Mouse (Mus musculus): ENCODE measurements around the gene Hal.

The Hal gene

GRCm38 (mm10) chr10:93567066-93567465 is 78.5 kb downstream of the Hal start:
- no peak for DNase-seq (ENCODE audit: low spot score)

DNA sequence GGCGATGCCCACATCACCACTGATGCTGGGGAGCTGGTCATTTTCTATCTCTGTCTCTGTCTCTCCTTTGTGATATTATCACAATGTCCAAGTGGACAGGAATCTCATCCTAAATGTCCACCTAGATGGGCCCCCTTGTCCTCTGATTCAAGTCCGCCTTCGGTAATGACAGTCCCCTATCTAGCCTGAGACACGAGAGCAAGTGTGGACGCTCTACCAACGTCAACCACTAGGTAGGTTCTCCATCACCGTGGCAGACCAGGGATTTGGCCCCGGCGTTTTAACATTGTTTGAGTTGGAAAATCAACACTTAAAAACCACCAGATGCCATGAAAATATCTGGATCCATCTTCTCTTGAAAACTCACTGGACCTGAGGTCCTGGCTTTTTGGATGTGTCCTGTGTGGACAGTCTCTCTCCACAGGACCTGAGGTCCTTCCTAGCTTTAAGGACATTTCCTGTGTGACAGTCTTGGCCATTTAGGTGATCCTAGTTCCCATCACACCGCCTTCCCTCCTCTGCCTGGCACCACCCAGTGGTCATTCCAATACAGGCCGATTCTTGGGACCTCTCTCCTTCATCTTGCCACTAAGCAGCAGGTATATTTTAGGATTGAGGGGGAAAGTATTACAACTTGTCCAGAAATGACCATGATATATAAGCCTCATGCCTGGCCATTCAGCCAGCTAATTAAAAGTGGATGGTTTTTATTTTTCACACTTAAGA is 79.4 kb downstream of the Hal start:
- no peak for DNase-seq (ENCODE audit: low spot score)

DNA sequence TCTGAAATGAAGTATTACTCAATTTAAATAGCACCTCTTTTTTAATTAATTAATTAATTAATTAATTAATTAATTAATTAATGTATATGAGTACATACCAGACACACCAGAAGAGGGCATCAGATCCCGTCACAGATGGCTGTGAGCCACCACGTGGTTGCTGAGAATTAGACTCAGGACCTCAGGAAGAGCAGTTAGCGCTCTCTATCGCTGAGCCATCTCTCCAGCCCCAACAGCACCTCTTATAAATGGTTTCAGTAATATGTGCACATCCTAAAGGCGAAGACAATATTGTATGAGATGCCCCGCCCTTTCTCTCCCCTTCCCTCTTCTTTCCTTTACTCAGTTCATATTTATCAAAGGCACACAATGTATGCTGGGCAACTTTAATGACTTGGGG is 80.1 kb downstream of the Hal start:
- DNase-seq (ENCODE audit: low spot score), result no peak
